Mouse (Mus musculus): ENCODE results near the gene Hist1h2bg.
A peak's percentile ranks its signal among the peaks of the same experiment; 100 is the strongest.
"Not testable (repeated sequence)": the region's sequence is repeated elsewhere in the genome, so short reads cannot be mapped to it uniquely, and the experiment has no call there.

DNA sequence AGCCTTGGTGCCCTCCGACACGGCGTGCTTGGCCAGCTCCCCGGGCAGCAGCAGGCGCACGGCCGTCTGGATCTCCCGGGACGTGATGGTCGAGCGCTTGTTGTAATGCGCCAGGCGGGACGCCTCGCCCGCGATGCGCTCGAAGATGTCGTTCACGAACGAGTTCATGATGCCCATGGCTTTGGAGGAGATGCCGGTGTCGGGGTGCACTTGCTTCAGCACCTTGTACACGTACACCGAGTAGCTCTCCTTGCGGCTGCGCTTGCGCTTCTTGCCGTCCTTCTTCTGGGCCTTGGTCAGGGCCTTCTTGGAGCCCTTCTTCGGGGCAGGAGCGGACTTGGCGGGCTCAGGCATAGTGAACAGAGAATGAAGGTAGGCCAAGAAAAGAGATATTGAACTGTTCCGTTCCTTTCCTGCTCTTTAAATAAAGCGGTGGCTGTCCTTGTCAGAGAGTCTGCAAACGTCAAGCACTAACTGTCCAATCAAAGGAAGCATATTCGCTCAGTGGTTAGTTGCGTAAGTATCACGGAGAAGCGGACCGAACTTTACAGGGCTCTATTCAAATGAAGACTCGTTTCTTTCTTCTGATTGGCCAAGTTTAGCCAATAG lies 28.1 kb upstream of the Hist1h2bg start, which contains the start of gene Hist1h2bh:
- TF ChIP-seq CTCF (IDR thresholded peaks at IDR 0.05; ENCODE audit: borderline replicate concordance, control insufficient read depth, extremely low read depth, insufficient read depth, low read length, poor library complexity): not testable (repeated sequence)
- TF ChIP-seq POLR2A (IDR thresholded peaks at IDR 0.05; ENCODE audit: control insufficient read depth, extremely low read depth, insufficient read depth, low read length, poor library complexity): peak; percentile 66; the same call in 1 of the 2 replicates

Data from thymus, adult 2 months (tissue).